Mouse (Mus musculus) myocyte (in vitro differentiated cells): Measurements from ENCODE around the gene Bcl9l. TPM values are rescaled to one million over a fixed set of nuclear protein-coding genes. Genes with fewer than 3 reads are reported as not detected.

Experiments used
- H3K27me3 ChIP-seq: one replicate; pipeline ENCODE4 v1.6.1; 2011; ENCODE audit not compliant: control insufficient read depth, insufficient read depth, insufficient read length
- H3K36me3 ChIP-seq: one replicate; pipeline ENCODE4 v1.6.1; 2011; ENCODE audit not compliant: control insufficient read depth, insufficient read depth
- H3K4me2 ChIP-seq: one replicate; pipeline ENCODE4 v1.6.1; 2011; ENCODE audit warnings: low read depth, control low read depth
- H3K4me3 ChIP-seq: one replicate; pipeline ENCODE4 v1.5.1; 2011; ENCODE audit warnings: mild to moderate bottlenecking, control low read depth, moderate library complexity
- H3K79me2 ChIP-seq: one replicate; pipeline ENCODE4 v1.6.1; 2011; ENCODE audit not compliant: control insufficient read depth, insufficient read depth
- H3ac ChIP-seq: one replicate; pipeline ENCODE4 v1.6.1; 2011; ENCODE audit not compliant: control insufficient read depth, insufficient read length
- CEBPB ChIP-seq: IDR thresholded peaks from 2 replicates; pipeline ENCODE4 v1.6.1; 2011; ENCODE audit warnings: mild to moderate bottlenecking, moderate library complexity; ENCODE audit not compliant: poor library complexity, insufficient read depth, severe bottlenecking
- E2F4 ChIP-seq: IDR thresholded peaks from one replicate; pipeline ENCODE4 v1.6.1; 2011; ENCODE audit warnings: mild to moderate bottlenecking, control low read depth, moderate library complexity; ENCODE audit not compliant: insufficient read depth
- MAX ChIP-seq: IDR thresholded peaks from one replicate; pipeline ENCODE4 v1.6.1; 2011; ENCODE audit warnings: low read depth, mild to moderate bottlenecking, control low read depth
- MYOD1 ChIP-seq, 3 experiments: IDR thresholded peaks; one replicate each; pipeline ENCODE4 v1.6.1; 2011; ENCODE audit warnings: control low read depth in 2 of 3, low read depth in 2 of 3, mild to moderate bottlenecking in 2 of 3, moderate library complexity in 1 of 3; ENCODE audit not compliant: insufficient read length in 2 of 3, control insufficient read depth in 1 of 3
- MYOG ChIP-seq, 3 experiments: IDR thresholded peaks; one replicate each; pipeline ENCODE4 v1.6.1; 2011; ENCODE audit warnings: control low read depth in 2 of 3, low read depth in 2 of 3, mild to moderate bottlenecking in 2 of 3; ENCODE audit not compliant: insufficient read length in 2 of 3, control insufficient read depth in 1 of 3, insufficient read depth in 1 of 3
- POLR2A ChIP-seq: IDR thresholded peaks from one replicate; pipeline ENCODE4 v1.6.1; 2011; ENCODE audit warnings: low read depth, mild to moderate bottlenecking, control low read depth, moderate library complexity; ENCODE audit not compliant: insufficient read length
- POLR2AphosphoS2 ChIP-seq: IDR thresholded peaks from one replicate; pipeline ENCODE4 v1.6.1; 2011; ENCODE audit warnings: low read depth, control low read depth; ENCODE audit not compliant: insufficient read length
- REST ChIP-seq: IDR thresholded peaks from one replicate; pipeline ENCODE4 v1.6.1; 2011; ENCODE audit warnings: mild to moderate bottlenecking, control low read depth, moderate library complexity; ENCODE audit not compliant: insufficient read depth, insufficient read length
- SRF ChIP-seq: IDR thresholded peaks from one replicate; pipeline ENCODE4 v1.6.1; 2011; ENCODE audit warnings: low read depth; ENCODE audit not compliant: control insufficient read depth, insufficient read length
- TCF12 ChIP-seq: IDR thresholded peaks from one replicate; pipeline ENCODE4 v1.6.1; 2011; ENCODE audit warnings: mild to moderate bottlenecking, control low read depth; ENCODE audit not compliant: poor library complexity, insufficient read depth, severe bottlenecking
- TCF3 ChIP-seq: IDR thresholded peaks from one replicate; pipeline ENCODE4 v1.6.1; 2011; ENCODE audit warnings: low read depth, control low read depth; ENCODE audit not compliant: insufficient read length
- USF1 ChIP-seq: IDR thresholded peaks from one replicate; pipeline ENCODE4 v1.6.1; 2011; ENCODE audit warnings: low read depth, mild to moderate bottlenecking, control low read depth, moderate library complexity
- polyA plus RNA-seq: library from polyadenylated mRNA; unstranded; fragments of >200 nt; fragmentation: generic; extraction: Trizol; gene quantifications from one replicate; pipeline ENCODE4 v1.2.1, GENCODE M21; 2012; ENCODE audit warnings: missing spikeins

Bcl9l gene
- polyA plus RNA-seq, 1 experiment, result 35.4 TPM

- Histone ChIP-seq H3ac (no peak overlapping the region), H3K79me2 (no peaks in the 10 kb centered on the region), H3K36me3 (no peaks in the 10 kb centered on the region), H3K27me3 (peaks cover 11% of the 10 kb centered on the region), H3K4me2 (no peak overlapping the region), H3K4me3 (no peak overlapping the region)
- no peak for TF ChIP-seq MYOD1 (IDR thresholded peaks at IDR 0.05; ENCODE audit: control insufficient read depth in 1 of 3, insufficient read length in 2 of 3, low read depth in 2 of 3)
- no peak for TF ChIP-seq POLR2AphosphoS2
- TF ChIP-seq CEBPB, result no peak
- TF ChIP-seq USF1, result no peak
- TF ChIP-seq MYOG (IDR thresholded peaks at IDR 0.05; ENCODE audit: control insufficient read depth in 1 of 3, insufficient read depth in 1 of 3, insufficient read length in 2 of 3, low read depth in 2 of 3), result no peak
- TF ChIP-seq SRF, result no peak
- TF ChIP-seq MAX, result no peak
- no peak for TF ChIP-seq POLR2A
- TF ChIP-seq REST, result no peak
- TF ChIP-seq TCF12, result no peak
- no peak for TF ChIP-seq TCF3
- TF ChIP-seq E2F4, result no peak
Observed at GRCm38 (mm10) chr9:44525589-44525988, 43.0 kb downstream of the Bcl9l start.

GRCm38 (mm10) chr9:44526337-44527112 lies 43.9 kb downstream of the Bcl9l start:
- H3K79me2 ChIP-seq, result no peaks in the 10 kb centered on the region
- H3K27me3 ChIP-seq, result peaks cover 11% of the 10 kb centered on the region
- H3ac ChIP-seq, result no peak overlapping the region
- no peak for TF ChIP-seq TCF3
- TF ChIP-seq SRF, result no peak
- no peak for TF ChIP-seq REST
- TF ChIP-seq TCF12, result no peak
- no peak for TF ChIP-seq CEBPB
- TF ChIP-seq MYOG (IDR thresholded peaks at IDR 0.05; ENCODE audit: control insufficient read depth in 1 of 3, insufficient read depth in 1 of 3, insufficient read length in 2 of 3, low read depth in 2 of 3), result no peak
- no peak for TF ChIP-seq POLR2AphosphoS2
- no peak for TF ChIP-seq E2F4
- H3K36me3 ChIP-seq, result no peaks in the 10 kb centered on the region
- H3K4me3 ChIP-seq, result no peak overlapping the region
- H3K4me2 ChIP-seq, result no peak overlapping the region

DNA sequence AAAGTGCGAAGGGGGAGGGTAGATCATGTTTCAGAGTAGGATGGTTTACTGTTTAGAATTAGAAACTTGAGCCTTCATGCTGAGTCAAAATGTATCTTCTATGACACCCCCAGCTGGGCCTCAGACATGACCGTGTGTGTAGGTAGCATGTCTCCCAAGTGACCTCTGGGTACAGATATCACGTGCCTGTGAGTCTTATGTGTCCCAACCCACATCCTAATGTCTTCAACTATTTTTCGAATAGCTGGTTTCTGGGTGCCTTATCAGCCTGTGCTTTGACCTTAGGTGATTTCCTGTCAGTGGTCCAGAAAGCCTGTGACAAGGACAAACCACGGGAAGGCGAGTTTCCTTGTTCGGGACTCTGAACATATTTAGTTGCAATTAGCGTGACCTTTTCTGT lies 45.7 kb downstream of the Bcl9l start:
- no peak overlapping the region for H3ac ChIP-seq
- H3K36me3 ChIP-seq, result no peaks in the 10 kb centered on the region
- no peak overlapping the region for H3K4me3 ChIP-seq
- TF ChIP-seq REST, result no peak
- TF ChIP-seq USF1, result no peak
- TF ChIP-seq CEBPB, result no peak
- TF ChIP-seq TCF3, result no peak
- TF ChIP-seq MYOG (IDR thresholded peaks at IDR 0.05; ENCODE audit: control insufficient read depth in 1 of 3, insufficient read depth in 1 of 3, insufficient read length in 2 of 3, low read depth in 2 of 3), result no peak
- no peak for TF ChIP-seq SRF
- TF ChIP-seq MAX, result no peak
- no peak for TF ChIP-seq TCF12
- TF ChIP-seq MYOD1 (IDR thresholded peaks at IDR 0.05; ENCODE audit: control insufficient read depth in 1 of 3, insufficient read length in 2 of 3, low read depth in 2 of 3), result no peak
- TF ChIP-seq POLR2AphosphoS2, result no peak
- TF ChIP-seq E2F4, result no peak
- no peak for TF ChIP-seq POLR2A
- H3K4me2 ChIP-seq, result no peak overlapping the region
- no peaks in the 10 kb centered on the region for H3K79me2 ChIP-seq
- H3K27me3 ChIP-seq, result peaks cover 7% of the 10 kb centered on the region

DNA sequence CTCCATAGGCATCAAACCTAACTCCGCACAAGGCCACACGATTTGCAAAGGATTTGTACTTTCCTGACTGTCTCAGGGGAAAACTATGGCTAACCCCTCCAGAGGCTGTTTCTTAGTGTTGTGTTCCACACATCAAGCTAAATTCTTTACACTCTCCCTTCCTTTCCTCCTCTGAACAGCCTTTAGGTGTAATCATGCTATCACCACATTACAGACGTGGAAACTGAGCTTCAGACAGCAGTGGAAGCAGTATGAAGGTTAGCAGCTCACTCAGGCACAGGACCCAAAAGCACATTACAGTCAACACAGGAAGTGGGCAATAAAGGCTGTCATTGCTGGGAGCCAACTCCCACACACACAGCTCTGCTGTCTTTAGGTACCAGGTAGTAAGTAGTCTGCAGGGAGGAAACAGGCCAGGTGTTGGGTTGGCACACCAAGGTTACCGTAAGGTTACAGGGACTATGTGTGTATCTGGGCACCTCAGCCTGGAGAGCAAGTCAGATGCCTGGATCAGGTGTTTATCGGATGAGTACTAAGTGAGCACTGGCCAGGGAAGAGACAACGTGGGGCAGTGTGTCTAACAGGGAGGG lies 50.5 kb downstream of the Bcl9l start:
- no peak overlapping the region for H3K4me2 ChIP-seq
- no peak overlapping the region for H3K4me3 ChIP-seq
- peaks cover 9% of the 10 kb centered on the region for H3K27me3 ChIP-seq
- no peak overlapping the region for H3ac ChIP-seq
- H3K36me3 ChIP-seq, result no peaks in the 10 kb centered on the region
- H3K79me2 ChIP-seq, result no peaks in the 10 kb centered on the region
- no peak for TF ChIP-seq E2F4
- TF ChIP-seq MAX, result no peak
- no peak for TF ChIP-seq USF1
- TF ChIP-seq REST, result no peak
